Mouse (Mus musculus): ENCODE data around the gene Tusc2.
"Not testable (repeated sequence)": the region's sequence is repeated elsewhere in the genome, so short reads cannot be mapped to it uniquely, and the experiment has no call there.

Gene Tusc2

GRCm38 (mm10) chr9:107545199-107545598 lies 17.9 kb upstream of the Tusc2 start:
- in situ Hi-C loops (cut with MseI, MboI): no loop called here

DNA sequence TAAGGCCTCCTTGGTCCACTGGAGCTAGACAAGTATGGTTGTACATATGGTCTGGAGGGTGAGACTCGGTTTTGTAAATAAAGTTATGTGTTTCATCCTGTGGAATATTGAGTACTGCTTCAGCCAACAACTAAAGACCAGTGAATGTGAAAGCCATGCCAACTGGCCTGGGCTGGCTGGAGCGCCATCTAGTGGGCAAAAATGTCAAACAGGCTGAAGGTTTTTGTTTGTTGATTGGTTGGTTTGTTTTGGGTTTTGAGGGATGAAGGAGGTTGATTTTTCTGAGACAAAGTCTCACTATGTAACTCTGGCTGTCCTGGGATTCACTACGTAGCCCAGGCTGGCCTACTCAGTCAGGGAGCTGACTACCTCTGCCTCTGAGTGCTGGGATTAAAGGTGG lies 17.5 kb upstream of the Tusc2 start:
- in situ Hi-C loops (cut with MseI, MboI): no loop called here

DNA sequence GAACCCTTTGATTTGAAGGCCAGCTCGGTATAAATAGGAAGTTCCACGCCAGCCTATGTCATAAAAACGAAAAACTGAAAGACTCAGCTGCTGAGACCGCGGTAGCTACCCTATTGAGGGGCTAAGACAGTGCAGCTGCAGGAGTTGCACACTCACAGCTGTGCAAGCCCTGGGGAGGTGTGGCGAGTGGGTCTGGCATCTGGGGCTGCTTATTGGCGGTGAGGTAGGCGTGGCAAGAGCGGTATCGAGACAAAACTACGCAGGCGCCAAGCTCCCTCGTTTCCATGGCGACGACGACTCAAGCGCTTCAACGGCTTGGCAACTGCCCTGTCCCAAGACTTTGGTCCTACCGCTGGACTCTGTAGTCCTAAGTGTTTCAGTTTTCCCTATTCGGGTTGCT lies 16.0 kb upstream of the Tusc2 start, which contains the start of gene Zmynd10:
Zmynd10 (plus strand) TSS at position 273 of the 400 bp plus-strand sequence.
- in situ Hi-C loops (cut with MseI, MboI): no loop called here

DNA sequence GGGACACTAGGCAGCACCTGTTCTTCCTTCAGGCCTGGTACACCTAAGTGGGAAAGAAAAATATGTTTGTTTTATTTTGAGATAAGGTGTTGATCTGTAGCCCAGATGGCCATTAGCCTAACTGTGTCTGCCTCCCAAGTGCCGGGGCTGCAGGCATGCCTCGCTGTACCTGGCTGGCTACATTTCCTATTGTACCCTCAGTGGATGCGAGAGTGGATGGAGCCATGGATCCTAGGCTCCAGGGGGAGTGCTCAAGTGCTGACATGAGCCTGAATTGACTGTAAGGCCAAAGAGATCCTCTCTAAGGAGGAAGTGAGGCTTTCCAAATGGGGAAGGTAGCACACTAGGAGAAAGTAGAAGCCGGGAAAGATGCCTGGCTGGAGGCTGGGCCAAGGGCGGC lies 15.1 kb upstream of the Tusc2 start:
- in situ Hi-C loops (cut with MseI, MboI): no loop called here

DNA sequence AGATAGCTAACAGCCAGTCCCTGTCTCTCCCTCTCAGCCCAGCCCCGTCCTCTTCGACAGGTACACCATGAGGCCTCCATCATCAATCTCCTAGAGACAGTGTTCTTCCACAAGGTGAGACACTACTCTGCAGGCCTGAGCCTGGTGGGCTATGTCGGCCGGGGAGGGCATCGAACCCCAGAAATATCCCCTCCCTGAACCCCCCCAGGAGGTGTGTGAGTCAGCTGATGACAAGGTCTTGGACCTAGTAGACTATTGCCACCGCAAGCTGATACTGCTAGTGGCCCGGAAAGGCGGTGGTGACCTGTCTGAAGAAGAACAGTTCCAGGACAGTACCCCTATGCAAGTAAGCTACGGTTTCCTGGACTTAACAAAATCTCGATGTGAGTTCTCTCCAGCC lies 14.2 kb upstream of the Tusc2 start:
- in situ Hi-C loops (cut with MseI, MboI): no loop called here

DNA sequence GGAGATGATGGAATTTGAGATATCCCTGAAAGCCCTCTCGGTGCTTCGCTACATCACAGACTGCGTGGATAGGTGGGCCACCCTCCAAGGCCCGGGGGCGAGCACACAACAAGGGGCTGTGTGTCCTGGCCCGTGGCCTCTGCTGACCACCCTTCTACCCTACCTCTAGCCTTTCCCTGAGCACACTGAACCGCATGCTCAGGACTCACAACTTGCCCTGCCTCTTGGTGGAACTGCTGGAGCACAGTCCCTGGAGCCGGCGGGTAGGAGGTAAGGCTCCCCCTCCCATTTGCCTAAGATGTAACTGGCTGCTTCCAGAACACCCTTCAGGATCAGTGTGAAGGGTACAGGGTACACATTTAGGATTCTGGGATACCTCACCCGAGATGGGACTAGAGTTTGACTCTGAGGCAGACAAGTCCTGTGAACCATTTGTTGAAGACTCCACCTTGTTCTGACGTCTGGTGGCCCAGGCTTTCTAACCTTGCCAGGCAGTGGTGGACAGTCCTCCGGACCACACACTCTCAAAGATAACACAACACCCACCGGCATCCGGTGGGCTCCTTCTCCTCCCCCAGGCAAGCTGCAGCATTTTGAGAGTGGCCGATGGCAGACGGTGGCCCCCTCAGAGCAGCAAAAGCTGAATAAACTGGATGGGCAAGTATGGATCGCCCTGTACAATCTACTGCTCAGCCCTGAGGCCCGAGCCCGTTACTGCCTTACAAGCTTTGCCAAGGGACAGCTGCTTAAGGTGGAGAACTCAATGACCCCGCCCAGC lies 13.6 kb upstream of the Tusc2 start:
- in situ Hi-C loops (cut with MseI, MboI): no loop called here

DNA sequence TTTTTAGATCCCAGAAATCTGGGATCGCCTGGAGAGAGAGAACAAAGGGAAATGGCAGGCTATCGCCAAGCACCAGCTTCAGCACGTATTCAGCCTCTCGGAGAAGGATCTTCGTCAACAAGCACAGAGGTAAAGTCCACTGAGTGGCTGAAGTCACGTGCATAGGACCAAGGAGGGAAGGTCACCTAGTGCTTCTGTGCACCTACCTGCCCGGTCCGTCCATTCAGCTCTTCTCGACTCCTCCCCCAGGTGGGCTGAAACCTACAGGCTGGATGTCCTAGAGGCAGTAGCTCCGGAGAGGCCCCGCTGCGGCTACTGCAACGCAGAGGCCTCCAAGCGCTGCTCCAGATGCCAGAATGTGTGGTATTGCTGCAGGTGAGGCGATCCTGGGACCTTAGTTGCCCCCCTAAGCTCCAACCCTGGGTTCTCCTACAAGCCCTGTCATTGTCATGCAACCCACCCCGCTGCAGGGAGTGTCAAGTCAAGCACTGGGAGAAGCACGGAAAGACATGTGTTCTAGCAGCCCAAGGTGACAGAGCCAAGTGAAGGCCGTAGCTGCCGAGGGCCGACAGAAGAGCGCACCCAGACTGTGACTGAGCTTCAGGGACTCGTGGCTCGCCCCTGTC lies 12.5 kb upstream of the Tusc2 start:
- in situ Hi-C loops (cut with MseI, MboI): no loop called here

- in situ Hi-C loops (cut with MseI, MboI): no loop called here
Observed at GRCm38 (mm10) chr9:107551117-107551889, 11.8 kb upstream of the Tusc2 start, which contains the start of gene Rassf1. Gene Rassf1 (plus strand): TSS chr9:107551555.

DNA sequence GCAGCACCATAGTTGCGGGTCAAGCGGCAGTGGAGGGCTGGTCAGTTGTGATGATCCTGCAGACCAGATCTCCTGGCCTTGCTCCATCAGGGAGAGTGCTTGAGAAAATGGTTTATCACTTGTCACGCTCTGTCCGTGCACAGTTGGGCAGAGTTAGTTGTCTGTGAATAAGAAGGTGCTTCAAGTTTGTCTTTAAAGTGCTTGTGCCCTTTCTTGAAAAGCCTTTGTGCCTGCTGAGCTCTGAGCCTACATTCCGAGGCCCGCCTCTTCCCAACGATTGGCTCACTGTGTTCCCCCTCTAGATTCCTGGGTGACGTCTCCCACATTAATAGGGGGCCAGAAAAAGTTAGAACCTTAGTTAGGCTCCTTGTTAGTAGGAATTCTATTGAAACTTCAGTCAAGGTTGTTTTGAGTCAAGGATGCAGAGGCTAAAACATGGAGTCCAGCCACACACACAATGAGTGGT lies 11.1 kb upstream of the Tusc2 start:
- in situ Hi-C loops (cut with MseI, MboI): no loop called here

DNA sequence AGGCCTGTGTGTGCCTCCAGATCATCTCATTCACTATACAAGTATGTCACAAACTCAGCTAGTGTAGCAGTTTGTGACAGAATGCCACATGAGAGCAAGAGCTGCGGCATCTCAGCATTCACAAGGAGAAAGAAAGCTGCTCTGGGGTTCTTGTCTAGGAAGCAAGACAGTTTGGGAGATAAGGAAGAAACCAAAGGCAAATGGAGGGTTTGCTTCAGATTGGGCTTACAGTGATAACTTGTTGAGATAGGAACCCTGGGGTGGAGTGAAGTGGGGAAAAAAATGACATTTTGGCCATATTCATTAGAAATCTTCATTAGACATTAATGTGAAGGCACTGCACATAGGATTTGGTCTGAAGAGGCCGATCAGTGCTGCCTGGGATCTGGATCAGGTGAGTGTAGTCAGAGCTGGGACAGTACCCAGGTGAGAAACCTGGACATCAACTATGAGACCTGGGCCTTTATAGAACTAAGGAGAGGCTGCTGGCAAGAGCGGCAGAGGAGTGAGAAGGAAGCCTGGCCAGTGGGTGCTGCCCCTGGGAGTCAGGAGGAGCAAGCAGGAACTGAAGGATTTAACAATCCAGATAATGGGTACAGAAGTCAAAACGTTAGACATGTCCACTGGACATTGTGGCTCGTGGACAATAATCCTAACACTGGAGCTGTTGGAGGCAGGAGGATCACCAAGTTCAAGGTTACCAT lies 10.2 kb upstream of the Tusc2 start:
- in situ Hi-C loops (cut with MseI, MboI): no loop called here

- in situ Hi-C loops (cut with MseI, MboI): no loop called here
Observed at GRCm38 (mm10) chr9:107553541-107554318, 9.3 kb upstream of the Tusc2 start.

GRCm38 (mm10) chr9:107554319-107554825 lies 8.7 kb upstream of the Tusc2 start:
- in situ Hi-C loops (cut with MseI, MboI): no loop called here

- in situ Hi-C loops (cut with MseI, MboI): no loop called here
Observed at GRCm38 (mm10) chr9:107555031-107555457, 8.0 kb upstream of the Tusc2 start.

DNA sequence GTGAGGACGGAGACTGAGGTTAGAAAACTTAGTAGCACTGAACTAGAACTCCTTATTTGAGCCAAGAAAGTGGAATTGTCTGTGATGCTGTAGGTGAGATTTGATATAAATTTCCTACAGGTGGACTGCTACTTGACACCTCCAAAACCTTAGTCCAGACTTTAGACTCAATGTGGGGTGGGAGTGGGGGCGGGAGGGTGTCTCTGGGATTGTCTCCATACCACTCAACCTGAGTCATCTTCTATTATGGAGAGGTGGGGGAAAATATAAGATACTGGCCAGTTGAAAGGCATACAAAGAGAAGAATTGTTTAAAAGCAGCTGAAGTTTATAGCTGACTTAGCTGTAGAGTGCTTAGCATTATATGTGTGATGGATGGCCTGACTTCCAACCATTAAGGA lies 7.4 kb upstream of the Tusc2 start:
- in situ Hi-C loops (cut with MseI, MboI): no loop called here

DNA sequence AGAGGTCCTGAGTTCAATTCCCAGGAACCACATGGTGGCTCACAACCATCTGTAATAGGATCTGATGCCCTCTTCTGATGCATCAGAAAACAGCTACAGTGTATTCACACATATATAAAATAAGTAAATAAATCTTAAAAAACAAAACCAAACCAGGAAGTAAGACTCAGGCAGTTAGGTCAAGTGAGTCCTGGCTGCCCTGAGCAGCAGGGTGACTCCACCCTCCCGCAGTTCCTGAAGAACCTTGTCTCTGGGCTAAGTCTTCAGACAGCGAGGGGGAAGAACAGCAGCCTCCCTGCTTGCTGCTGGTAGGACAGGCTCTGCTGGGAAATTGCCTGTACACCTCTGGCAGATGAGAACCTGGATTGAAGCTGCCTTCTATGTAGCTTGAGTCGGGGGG lies 6.7 kb upstream of the Tusc2 start:
- in situ Hi-C loops (cut with MseI, MboI): no loop called here

GRCm38 (mm10) chr9:107565556-107565955 lies 2.5 kb downstream of the Tusc2 start:
- in situ Hi-C loops (cut with MseI, MboI): not testable (repeated sequence)

DNA sequence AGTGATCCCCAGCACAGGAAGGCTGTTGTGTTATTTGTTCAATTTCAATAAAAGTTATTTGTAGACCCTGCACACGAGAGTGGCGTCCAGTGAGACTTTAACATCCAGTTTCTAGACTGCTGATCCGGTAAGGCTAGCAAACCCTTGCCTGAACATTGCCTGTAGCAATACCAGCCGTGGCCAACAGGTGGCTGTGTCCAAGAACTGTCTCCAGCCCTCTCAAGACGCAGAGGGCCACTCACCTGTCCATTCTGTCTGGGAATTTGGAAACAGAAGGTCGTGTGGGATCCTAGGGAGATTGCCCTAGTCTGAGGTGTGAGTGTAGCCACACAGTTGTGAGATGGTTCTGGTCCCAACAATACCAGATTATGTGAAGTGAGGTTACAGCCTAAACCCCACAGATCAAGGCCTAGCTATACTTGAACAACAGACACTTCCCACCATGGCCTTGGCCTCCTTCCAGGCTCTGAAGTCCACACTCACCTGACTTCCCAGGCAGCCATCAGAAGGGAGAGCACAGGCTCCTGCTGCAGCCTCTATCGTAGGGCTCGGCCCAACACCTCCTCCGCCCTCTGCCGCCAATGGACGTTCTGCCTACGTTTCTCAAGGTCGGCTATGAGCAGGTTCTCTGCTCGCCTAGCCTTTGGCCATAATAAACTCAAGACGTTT lies 3.1 kb downstream of the Tusc2 start:
- in situ Hi-C loops (cut with MseI, MboI): no loop called here

DNA sequence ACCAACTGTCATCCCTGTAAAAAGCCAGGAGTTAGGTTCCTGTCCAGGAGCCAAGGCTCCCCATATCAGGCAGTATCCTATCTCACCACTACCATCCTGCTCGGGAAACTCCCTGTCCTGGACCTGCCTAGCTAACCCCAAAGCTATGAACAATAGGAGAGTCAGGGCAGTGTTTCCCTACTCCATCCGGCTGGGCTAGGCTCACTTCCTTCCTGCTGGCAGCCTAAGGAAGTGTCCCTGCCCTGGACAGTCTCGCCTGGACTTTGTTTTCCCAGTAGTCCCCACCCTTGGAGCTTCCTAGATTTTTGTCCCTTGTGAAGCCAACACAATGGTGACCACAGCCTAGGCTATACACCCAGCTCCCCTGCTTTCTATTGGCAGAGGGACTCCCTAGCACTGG lies 3.8 kb downstream of the Tusc2 start:
- in situ Hi-C loops (cut with MseI, MboI): no loop called here

DNA sequence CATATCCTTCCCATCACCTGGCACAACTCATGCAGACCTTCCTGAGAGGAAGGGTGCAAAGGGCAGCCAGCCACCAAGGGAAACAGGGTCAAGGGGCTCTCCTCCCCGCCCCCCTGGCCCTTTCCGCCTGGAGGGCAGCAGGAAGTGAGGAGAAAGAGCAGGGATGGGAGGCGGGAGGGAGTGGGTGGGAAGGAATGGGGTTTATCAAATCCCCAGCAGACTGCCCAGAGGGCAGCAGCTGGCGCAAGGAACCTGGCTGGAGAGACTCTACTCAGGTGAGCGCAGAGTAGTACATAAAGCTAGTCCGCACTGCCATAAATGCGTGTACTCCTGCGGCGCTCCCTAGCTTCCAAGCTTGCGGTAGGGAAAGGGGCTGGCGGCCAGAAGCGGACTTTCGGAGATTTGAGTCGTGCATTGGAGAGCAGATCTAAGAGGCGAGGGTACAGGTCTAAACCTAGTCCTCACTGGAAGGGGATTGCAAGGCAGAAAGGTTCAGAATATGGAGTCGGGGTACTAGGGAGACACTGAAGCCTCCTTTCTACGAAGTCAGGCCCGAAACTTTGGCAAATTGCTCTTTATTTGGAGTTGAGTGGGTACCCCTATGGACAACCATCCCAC lies 4.8 kb downstream of the Tusc2 start, which contains the start of gene Hyal2:
Hyal2 (plus strand) TSS at position 244 of the 618 bp plus-strand sequence.
- in situ Hi-C loops (cut with MseI, MboI): no loop called here

Data from mouse trophoblast stem cell (cell line).